Mouse (Mus musculus): ENCODE results near the gene Fam102a. TPM values are rescaled to one million over a fixed set of nuclear protein-coding genes. Genes with fewer than 3 reads are reported as not detected.

Gene Fam102a
- polyA plus RNA-seq, 1 experiment: 1.8 TPM

DNA sequence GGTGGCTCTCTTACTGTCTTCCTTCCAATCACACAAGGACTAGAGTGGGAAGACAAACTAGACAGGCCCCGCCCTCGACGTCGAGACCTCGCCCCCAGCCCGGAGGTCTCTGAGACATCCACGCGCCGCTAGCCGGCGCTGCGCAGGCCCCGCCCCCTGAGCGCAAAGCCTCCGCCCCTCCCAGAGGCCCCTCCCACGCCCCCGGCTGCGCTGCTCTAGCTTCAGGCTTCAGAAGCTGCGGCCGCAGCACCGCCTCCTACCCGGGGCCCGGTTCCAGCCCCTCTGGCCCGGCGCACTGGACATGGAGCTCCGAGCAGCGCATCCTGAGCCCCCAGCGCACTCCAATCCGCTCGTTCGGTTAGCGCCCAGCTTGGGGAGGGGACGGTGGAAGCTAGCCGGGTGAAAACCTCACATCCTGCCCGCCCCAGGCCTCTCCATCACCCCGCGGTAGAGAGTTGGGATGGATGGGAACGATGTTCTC, 51.8 kb downstream of the Fam102a start, which contains the start of gene St6galnac4:
Gene St6galnac4 (plus strand): TSS at position 225 of the 481 bp plus-strand sequence.
- H3K9me3 ChIP-seq: no peaks in the 10 kb centered on the region
- H3K4me1 ChIP-seq: peaks cover 72% of the 10 kb centered on the region
- H3K36me3 ChIP-seq (replicated peaks; ENCODE audit: low read length): peaks cover 26% of the 10 kb centered on the region
- TF ChIP-seq GATA1 (IDR thresholded peaks at IDR 0.05; ENCODE audit: borderline replicate concordance, low read length): no peak
- TF ChIP-seq FLI1 (IDR thresholded peaks at IDR 0.05; ENCODE audit: low read length): no peak
- H3K4me3 ChIP-seq (replicated peaks): peak within 1 kb of the TSS; percentile 96
- no peaks in the 10 kb centered on the region for H3K27me3 ChIP-seq (replicated peaks)

DNA sequence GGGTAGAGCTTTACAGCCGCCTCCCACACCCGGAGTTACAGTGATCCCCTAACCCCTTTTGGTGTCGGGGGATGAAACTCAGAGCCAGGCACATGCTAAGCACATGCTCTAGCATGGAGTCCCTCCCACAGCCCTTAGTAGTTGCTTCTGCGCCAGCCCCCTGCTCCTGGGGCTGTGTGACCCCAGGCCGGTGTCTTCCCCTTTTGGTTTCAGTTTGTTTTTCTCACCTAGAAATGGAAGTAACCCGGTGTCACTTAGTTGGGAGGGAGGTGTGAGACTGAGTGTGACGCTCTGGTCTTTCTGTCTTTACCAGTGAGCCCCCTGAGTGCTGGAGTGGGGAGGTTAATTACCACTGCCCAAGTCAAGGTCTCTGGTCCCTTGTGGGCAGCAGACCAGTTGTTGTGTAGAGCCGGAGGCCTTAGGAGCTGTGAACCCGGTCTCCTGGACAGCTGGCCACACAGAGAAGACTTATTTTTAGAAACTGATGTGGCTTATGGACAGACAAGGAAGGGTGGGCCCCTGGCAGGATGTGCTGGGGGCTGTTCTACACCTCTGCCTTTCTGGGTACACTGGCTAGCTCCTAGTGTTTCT, 52.7 kb downstream of the Fam102a start:
- Histone ChIP-seq H3K4me3 (replicated peaks) (peak overlapping the region; percentile 96), H3K27me3 (replicated peaks) (no peaks in the 10 kb centered on the region), H3K36me3 (replicated peaks; ENCODE audit: low read length) (peaks cover 35% of the 10 kb centered on the region), H3K9me3 (no peaks in the 10 kb centered on the region), H3K4me1 (peaks cover 70% of the 10 kb centered on the region)
- no peak for TF ChIP-seq GATA1 (IDR thresholded peaks at IDR 0.05; ENCODE audit: borderline replicate concordance, low read length)
- TF ChIP-seq FLI1 (IDR thresholded peaks at IDR 0.05; ENCODE audit: low read length): no peak

- H3K9me3 ChIP-seq: no peaks in the 10 kb centered on the region
- peaks cover 50% of the 10 kb centered on the region for H3K36me3 ChIP-seq (replicated peaks; ENCODE audit: low read length)
- TF ChIP-seq GATA1 (IDR thresholded peaks at IDR 0.05; ENCODE audit: borderline replicate concordance, low read length) (no peak), FLI1 (IDR thresholded peaks at IDR 0.05; ENCODE audit: low read length) (no peak)
- H3K27me3 ChIP-seq (replicated peaks): no peaks in the 10 kb centered on the region
- peak overlapping the region; percentile 38 for H3K4me3 ChIP-seq (replicated peaks)
- peaks cover 60% of the 10 kb centered on the region for H3K4me1 ChIP-seq
Measured at GRCm38 (mm10) chr2:32589213-32589795, 54.2 kb downstream of the Fam102a start.

- no peak overlapping the region for H3K4me3 ChIP-seq (replicated peaks)
- H3K36me3 ChIP-seq (replicated peaks; ENCODE audit: low read length): peaks cover 59% of the 10 kb centered on the region
- H3K27me3 ChIP-seq (replicated peaks): no peaks in the 10 kb centered on the region
- TF ChIP-seq GATA1 (IDR thresholded peaks at IDR 0.05; ENCODE audit: borderline replicate concordance, low read length) (no peak), FLI1 (IDR thresholded peaks at IDR 0.05; ENCODE audit: low read length) (no peak)
- peaks cover 54% of the 10 kb centered on the region for H3K4me1 ChIP-seq
- no peaks in the 10 kb centered on the region for H3K9me3 ChIP-seq
Measured at GRCm38 (mm10) chr2:32590224-32590623, 55.1 kb downstream of the Fam102a start.

- TF ChIP-seq GATA1 (IDR thresholded peaks at IDR 0.05; ENCODE audit: borderline replicate concordance, low read length): no peak
- TF ChIP-seq FLI1 (IDR thresholded peaks at IDR 0.05; ENCODE audit: low read length): no peak
- Histone ChIP-seq H3K9me3 (no peaks in the 10 kb centered on the region), H3K4me3 (replicated peaks) (no peak overlapping the region), H3K36me3 (replicated peaks; ENCODE audit: low read length) (peaks cover 69% of the 10 kb centered on the region), H3K4me1 (peaks cover 43% of the 10 kb centered on the region), H3K27me3 (replicated peaks) (no peaks in the 10 kb centered on the region)
Measured at GRCm38 (mm10) chr2:32591249-32591648, 56.1 kb downstream of the Fam102a start.

DNA sequence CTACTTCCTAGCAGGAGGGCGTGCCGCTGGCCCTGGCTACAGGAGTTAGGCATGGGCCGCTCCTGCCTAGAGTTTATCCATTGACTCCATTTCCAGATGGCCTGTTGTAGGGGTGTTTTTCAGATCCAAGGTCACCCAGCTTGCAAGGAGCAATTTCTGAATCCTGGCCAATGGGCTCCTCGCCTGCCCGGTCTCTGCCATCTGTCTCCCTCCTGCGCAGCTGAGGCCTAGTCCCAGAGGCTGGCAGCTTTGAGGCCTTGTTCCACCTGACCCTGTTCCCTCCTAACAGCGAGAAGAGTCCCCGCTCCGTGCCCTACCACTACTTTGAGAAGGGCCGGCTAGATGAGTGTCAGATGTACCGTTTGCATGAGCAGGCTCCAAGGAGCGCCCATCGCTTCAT, 61.6 kb downstream of the Fam102a start:
- Histone ChIP-seq H3K4me3 (replicated peaks) (no peak overlapping the region), H3K27me3 (replicated peaks) (no peaks in the 10 kb centered on the region), H3K4me1 (peaks cover 27% of the 10 kb centered on the region), H3K9me3 (no peaks in the 10 kb centered on the region), H3K36me3 (replicated peaks; ENCODE audit: low read length) (peaks cover 85% of the 10 kb centered on the region)
- no peak for TF ChIP-seq FLI1 (IDR thresholded peaks at IDR 0.05; ENCODE audit: low read length)
- TF ChIP-seq GATA1 (IDR thresholded peaks at IDR 0.05; ENCODE audit: borderline replicate concordance, low read length): no peak

DNA sequence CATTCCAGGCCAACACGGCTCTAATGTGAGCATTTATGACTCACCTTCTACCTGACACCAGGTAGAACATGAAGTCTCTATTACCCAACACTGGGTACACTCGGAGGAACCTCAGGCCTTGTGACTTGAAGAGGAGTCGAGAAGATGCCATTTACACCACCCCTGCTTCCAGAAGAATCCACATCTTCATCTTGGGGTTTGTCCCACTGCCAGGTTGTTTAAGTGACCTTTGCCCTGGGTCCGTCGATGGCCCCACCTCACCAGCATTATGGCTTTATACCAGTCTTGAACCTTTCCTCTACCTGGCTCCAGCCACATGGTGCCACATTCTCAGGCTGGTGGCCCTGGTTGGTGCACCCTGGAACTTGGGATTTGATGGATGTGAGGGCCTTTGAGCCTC, 62.1 kb downstream of the Fam102a start:
- Histone ChIP-seq H3K9me3 (no peaks in the 10 kb centered on the region), H3K27me3 (replicated peaks) (no peaks in the 10 kb centered on the region), H3K4me1 (peaks cover 33% of the 10 kb centered on the region), H3K36me3 (replicated peaks; ENCODE audit: low read length) (peaks cover 80% of the 10 kb centered on the region), H3K4me3 (replicated peaks) (no peak overlapping the region)
- TF ChIP-seq GATA1 (IDR thresholded peaks at IDR 0.05; ENCODE audit: borderline replicate concordance, low read length) (no peak), FLI1 (IDR thresholded peaks at IDR 0.05; ENCODE audit: low read length) (no peak)

- Histone ChIP-seq H3K9me3 (no peaks in the 10 kb centered on the region), H3K4me1 (peaks cover 37% of the 10 kb centered on the region), H3K27me3 (replicated peaks) (no peaks in the 10 kb centered on the region), H3K36me3 (replicated peaks; ENCODE audit: low read length) (peaks cover 76% of the 10 kb centered on the region), H3K4me3 (replicated peaks) (no peak overlapping the region)
- TF ChIP-seq FLI1 (IDR thresholded peaks at IDR 0.05; ENCODE audit: low read length) (no peak), GATA1 (IDR thresholded peaks at IDR 0.05; ENCODE audit: borderline replicate concordance, low read length) (no peak)
Measured at GRCm38 (mm10) chr2:32597699-32598098, 62.6 kb downstream of the Fam102a start.

DNA sequence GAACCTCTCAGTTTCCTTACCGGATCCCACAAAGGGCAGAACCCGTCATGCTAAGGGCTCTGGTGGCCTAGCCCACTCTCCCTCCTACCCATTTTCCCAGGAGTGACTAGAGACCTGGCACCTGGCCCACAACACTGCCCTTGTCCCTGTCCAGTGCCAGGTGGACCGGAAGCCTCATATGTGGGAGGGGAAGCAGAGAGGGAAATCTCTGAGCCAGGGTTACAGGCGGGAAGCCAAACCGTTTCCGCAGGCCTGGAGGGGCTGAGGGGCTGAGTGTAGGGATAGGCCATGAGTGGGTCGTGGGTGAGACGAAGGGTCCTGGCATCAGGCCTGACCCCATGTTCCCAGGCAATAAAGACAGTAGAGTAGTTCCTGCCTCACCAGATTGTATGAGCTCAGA, 63.4 kb downstream of the Fam102a start:
- TF ChIP-seq GATA1 (IDR thresholded peaks at IDR 0.05; ENCODE audit: borderline replicate concordance, low read length) (no peak), FLI1 (IDR thresholded peaks at IDR 0.05; ENCODE audit: low read length) (no peak)
- Histone ChIP-seq H3K27me3 (replicated peaks) (no peaks in the 10 kb centered on the region), H3K9me3 (no peaks in the 10 kb centered on the region), H3K4me3 (replicated peaks) (no peak overlapping the region), H3K4me1 (peaks cover 39% of the 10 kb centered on the region), H3K36me3 (replicated peaks; ENCODE audit: low read length) (peaks cover 68% of the 10 kb centered on the region)

DNA sequence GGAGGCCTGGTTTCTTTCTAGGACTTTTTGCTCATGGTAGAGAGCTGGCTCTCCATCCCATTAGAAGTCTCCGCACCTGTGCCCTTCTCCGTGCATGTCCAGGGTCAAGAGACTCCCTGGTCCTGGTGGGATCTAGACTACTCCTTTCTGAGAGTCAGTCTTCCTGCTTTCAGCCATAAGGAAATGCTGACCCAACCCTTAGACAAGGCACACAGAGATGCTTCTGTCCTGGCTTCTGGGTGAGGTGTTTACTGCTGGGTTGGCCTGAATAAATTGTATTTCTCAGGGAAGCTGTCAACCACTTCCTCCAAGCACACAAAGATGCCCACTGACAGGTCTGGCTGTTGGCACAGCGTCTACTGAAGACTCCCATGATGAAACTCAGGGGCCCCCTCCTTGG, 64.3 kb downstream of the Fam102a start, which contains the start of gene St6galnac6:
Gene St6galnac6 (plus strand): TSS at position 301 of the 400 bp plus-strand sequence.
- H3K4me3 ChIP-seq (replicated peaks): no peak within 1 kb of the TSS
- H3K36me3 ChIP-seq (replicated peaks; ENCODE audit: low read length): peaks cover 59% of the 10 kb centered on the region
- TF ChIP-seq FLI1 (IDR thresholded peaks at IDR 0.05; ENCODE audit: low read length) (no peak), GATA1 (IDR thresholded peaks at IDR 0.05; ENCODE audit: borderline replicate concordance, low read length) (no peak)
- no peaks in the 10 kb centered on the region for H3K9me3 ChIP-seq
- H3K4me1 ChIP-seq: peaks cover 41% of the 10 kb centered on the region
- H3K27me3 ChIP-seq (replicated peaks): no peaks in the 10 kb centered on the region
